Mouse (Mus musculus): ENCODE measurements around the gene Oit3.

Oit3 gene

DNA sequence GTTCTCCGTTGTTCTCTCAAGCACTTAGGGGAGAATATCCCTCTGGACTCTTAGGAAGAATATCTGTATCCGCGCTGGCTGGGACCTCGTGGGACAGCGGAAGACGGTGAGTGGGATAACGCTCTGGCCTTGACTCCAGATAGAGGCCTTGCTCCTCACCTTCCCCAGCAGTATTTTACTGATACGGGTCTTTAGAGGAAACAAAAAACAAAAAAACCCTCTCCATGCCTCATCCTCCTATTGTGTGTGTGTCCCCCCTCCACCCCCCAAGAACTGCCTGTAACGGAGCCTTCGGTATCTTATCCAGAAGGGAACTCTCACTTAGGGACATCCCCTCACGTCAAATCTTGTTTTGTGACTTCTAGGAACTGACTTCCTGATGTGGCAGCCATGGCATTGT, at the start of gene Oit3:
Gene Oit3 (minus strand): TSS at position 44 of the 400 bp plus-strand sequence.
- DNase-seq (ENCODE audit: extremely low read depth, insufficient read length, low spot score) = no peak

DNA sequence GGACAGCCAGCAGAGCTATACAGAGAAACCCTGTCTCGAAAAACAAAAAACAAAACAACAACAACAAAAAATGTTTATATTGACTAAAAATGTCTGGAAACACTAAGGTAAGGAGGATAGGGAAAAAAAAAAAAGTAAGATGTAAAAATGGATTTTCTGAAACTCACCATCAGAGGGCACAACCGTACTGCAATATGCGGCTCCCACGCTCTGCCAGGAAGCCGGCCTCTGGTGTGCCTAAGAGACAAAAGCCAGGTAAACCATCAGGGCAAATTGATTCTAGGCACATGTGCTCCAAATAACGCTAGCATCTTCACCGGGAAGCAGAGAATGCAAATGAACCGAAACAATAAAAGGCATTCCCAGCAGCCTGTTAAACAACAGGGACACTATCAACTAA, 49.3 kb upstream of the Oit3 start:
- no peak for DNase-seq (ENCODE audit: extremely low read depth, insufficient read length, low spot score)

DNA sequence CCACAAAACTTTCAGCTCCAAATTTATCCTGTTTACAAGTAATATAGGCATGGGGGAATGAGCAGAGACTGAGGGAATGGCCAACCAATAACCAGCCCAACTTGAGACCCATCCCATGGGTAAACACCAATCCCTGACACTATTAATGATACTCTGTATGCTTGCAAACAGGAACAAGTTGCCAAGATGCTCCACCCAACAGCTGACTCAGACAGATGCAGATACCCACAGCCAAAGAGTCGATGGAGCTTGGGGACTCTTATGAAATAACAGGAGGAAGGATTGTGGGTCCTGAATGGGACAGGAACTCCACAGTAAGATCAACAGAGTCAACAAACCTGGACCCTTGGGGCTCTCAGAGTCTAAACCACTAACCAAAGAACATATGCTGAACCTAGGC, 47.8 kb upstream of the Oit3 start:
- no peak for DNase-seq (ENCODE audit: extremely low read depth, insufficient read length, low spot score)

DNA sequence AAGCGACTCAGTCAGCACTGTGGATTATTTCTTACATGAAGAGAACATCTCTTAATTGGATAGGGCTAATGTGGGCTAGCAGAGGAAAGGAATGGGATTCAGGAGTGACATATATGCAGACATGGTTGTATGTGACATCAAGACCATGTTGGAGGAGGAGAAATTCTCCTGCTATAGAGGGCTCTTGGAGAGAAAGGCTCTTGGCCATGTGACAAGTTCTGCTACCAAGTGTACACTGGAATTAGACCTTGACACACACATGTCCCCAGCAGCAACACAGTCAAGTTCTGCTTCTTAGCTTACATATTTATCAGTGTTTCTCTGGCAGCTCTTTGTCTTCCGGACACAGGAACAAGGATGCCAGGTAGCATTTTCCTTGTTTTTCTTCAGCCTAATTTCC, 45.8 kb upstream of the Oit3 start:
- DNase-seq (ENCODE audit: extremely low read depth, insufficient read length, low spot score) = no peak

DNA sequence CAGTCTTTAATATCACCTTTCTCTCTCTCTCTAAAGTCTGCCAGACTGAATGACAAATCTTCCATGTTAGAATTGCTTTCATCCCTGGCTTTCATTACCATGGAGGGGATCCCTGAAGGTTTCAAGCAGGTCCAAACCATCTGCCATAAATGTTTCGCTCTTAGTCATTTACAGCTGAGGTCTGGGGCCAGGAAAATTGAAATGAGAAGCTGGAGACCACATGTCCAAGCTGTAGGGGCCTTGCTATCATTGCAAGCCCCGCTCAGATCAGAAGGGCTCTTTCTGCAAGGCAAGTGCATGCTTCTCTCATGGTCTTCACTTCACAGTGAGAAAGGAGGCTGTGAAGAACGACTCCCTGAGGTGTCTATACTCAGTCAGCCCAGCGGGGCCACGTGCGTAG, 42.7 kb upstream of the Oit3 start:
- no peak for DNase-seq (ENCODE audit: extremely low read depth, insufficient read length, low spot score)

DNA sequence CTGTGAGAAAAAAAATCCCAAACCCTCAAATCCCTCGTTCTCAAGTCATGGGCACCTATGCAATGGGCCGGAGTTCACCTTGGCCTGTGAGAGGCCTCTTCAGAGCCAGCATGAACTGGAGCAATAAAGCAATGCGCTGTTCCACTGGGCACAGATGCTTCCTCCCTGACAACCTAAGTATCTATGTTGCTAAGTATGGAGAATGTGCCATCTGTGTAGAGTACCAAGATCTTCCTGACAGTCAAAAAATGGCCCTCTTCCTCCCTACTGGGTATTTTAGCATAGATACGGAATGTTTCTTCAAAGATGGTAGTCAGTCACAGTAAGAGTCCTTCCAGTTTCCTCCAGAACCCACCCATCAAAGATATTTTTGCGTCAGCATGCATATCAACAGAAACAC, 39.8 kb upstream of the Oit3 start:
- no peak for DNase-seq (ENCODE audit: extremely low read depth, insufficient read length, low spot score)

DNA sequence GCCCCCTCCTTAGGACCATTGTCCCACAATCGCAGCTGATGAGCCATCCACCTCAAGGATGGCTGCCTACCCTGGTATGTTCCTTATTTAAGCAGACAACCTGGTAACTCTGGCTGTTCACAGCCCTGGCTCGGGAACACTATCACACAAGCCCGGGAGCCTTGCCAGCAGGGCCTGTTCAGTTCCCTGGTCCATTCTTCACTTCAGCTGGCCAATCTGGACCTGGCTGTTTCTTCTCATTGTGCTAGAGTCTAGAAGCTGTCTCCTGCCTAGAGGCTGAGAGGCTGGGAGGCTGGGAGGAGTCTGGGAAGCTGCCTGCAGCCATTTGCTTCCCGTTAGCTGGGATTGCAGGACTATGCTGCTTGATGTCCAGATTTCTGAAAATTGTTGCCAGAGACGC, 28.9 kb upstream of the Oit3 start:
- DNase-seq (ENCODE audit: extremely low read depth, insufficient read length, low spot score) = no peak

DNA sequence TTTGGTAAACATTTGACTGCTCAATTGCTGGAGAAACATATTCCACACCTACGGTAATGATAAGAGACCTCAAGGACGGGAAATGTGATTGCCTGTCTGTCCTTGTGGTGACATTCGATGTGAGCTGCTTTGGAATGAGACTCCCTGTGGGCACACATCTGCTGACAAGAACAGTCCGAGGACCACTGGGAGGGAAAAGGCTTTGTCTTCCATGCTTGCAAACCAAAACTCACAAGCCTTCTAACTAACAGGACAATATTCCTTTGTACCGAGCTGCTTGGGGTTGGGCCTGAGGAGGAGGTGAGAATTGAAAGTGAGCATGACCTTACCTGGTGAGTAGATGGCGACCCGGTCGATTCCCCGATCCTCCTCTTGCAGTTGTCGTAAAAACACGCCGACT, 25.7 kb upstream of the Oit3 start:
- DNase-seq (ENCODE audit: extremely low read depth, insufficient read length, low spot score) = no peak

DNA sequence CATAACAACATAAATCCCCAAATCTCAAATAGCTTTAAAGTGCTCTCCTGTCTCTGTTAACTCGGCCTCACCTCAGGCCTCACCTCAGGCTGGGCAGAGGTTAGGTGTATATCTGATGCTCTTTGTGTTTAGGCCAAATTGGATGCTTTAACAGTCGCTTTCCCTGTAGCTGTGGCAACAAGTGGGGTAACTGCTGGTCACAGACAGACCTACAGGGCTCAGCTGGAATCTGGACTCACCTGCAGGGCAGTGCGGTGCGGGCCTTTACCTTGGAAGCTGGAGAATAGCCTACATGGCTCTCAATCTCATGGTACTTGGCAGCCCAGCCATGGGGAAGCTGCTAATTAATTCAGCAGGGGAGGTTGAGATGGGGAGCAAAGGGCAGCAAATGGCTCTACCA, 25.0 kb upstream of the Oit3 start:
- no peak for DNase-seq (ENCODE audit: extremely low read depth, insufficient read length, low spot score)

DNA sequence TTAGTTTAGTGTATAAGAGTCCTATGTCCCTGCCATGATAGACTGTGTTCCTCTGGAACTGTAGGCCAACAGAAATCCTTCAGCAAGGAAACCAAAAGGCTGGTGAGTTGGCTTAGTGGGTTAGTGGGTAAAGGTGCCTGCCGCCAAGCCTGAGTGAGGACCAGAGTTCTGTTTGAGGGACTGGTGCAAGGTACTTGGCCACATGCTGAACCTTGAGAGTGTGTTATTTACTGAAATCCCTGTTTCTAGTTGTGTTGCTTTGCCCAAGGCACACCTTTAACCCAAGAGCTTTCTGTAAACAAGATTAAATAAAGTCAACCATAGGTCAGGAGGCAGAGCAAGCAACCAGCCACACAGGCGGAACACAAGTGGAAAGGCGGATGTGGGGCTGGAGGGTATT, 24.0 kb upstream of the Oit3 start:
- DNase-seq (ENCODE audit: extremely low read depth, insufficient read length, low spot score) = no peak

DNA sequence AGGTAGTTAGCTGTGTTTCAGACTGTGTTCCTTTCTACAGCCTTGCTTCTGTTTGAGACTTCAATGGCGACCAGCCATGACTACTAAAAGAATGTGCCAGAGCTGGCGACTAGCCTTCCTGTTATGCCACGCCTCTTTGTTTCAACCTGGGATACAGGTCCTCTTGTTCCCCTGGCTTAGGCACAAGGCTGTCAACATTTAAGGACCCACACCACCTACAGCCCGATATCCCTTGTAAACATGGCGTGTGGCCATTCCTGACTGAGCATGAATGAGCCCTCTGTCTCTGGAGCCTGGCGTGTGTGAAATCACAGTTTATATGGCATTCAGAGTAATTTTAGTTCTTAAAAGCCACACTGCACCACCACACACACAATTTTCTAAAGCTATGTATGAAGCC, 20.7 kb upstream of the Oit3 start:
- DNase-seq (ENCODE audit: extremely low read depth, insufficient read length, low spot score) = no peak

DNA sequence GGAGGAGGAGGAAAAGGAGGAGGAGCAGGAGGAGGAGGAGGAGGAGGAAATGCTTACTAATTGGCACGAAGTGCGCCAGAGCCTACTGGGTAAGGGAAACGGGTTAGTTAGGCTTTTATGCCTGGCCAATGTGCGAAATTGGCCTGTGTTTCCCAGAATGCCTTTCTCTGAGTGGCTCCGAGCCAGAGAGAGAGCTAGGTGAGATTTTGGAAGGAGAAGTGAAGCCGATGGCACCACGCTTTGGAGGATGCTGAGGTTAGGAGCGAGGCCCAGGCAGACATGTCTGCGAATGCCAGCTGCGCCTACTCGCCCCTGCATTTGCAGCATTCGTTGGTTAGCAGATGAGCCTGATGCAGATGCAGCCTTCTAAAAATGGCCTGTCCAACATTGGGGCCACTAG, 18.2 kb upstream of the Oit3 start:
- DNase-seq (ENCODE audit: extremely low read depth, insufficient read length, low spot score) = no peak

DNA sequence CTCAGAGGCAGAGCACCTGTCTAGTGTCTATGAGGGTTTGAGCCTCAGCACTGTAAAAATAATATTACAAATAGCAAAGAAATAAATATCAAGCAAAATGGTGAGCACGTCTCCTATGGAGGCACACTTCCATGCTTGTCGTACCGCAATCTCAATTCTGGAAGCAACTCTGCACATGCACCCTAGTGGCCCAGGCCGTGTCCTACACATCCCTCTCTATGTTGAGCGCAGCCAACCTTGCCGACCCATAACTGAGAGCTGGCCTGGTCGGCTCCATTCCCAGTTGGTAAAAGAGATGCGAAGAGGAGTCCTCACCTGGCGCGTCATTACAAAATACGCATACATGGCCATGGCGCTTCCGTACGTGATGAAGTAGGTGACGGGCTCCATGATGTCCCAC, 13.1 kb upstream of the Oit3 start:
- DNase-seq (ENCODE audit: extremely low read depth, insufficient read length, low spot score) = no peak

DNA sequence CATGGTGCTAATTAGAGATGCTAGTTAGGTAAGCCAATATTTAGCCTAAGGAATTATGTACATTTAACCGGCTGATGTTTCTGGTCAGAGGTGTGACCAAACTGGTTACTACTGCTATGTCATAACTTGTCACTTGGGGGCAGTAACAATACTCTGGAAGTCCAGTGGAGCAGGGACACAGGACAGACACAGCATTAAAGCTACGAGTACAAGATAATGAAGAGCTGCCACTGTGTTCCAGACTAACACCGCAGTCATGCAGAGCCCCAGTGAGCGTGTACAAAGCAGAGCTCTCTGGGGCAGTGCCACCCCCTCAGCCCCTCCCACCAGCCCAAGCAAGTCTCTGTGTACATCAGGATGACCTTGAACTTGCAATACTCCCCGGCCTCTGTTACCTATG, 10.3 kb upstream of the Oit3 start:
- DNase-seq (ENCODE audit: extremely low read depth, insufficient read length, low spot score) = peak; percentile 43

DNA sequence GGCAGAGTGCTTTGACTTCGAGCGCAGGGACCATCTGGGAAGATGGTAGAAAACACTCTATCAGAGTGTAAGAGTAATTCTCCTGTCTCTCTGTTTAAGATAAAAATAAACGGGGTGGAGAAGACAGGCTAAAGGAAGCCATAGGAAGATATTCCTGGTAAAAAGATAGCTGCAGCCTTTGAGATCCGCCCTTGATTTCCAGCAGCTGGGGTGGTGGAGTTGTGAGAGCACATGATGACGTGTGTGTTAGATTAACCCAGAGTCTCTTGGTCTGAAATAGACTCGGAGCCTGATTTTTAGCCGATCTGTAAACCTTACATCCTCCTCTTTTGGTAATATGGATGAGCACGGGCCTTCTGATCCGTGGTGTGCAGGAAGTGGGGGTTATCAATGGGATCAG, 6.0 kb upstream of the Oit3 start:
- no peak for DNase-seq (ENCODE audit: extremely low read depth, insufficient read length, low spot score)

DNA sequence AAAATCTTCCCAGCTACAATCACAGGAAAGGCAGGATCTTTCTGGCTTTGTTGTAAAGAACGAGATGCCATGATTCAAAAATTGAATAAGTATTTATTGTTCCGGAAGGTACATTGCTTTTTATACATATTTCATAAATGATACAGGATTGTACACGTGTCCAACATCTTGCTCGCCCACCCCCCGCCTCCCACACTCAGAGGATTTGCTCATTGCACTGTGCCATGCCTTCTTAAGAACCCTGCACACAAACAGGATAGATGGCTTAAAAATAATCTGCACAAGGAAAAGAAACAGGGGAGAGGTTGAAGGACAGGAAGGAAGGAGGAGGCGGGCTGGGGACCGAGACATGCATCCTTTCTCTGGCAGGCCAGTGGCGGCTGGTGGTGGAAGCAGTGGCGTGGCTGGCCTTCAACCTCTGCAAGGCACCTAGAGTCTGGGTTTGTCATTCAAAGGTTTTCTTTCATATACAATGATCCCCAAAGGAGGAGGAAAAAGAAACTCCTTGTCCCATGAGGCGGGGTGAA, 5.4 kb upstream of the Oit3 start:
- no peak for DNase-seq (ENCODE audit: extremely low read depth, insufficient read length, low spot score)

DNA sequence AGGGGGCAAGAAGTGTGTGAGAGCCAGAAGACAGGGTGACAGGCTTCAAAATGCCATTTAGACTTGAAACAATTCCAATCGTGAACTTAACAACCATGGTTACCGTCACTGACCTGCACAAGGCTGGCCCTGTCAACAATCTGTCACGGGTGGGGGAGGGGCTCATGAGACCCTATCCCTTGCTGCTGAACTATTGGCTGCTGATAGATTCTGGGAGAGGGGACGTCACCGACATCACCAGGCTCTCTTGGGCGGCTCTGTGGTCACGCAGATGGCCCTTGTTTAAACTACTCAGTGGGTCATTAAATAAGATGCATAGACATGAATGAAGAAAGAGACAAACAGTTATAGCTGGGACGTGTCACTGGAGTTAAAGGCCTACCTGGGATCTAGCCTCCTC, 3.1 kb upstream of the Oit3 start:
- DNase-seq (ENCODE audit: extremely low read depth, insufficient read length, low spot score) = no peak

DNA sequence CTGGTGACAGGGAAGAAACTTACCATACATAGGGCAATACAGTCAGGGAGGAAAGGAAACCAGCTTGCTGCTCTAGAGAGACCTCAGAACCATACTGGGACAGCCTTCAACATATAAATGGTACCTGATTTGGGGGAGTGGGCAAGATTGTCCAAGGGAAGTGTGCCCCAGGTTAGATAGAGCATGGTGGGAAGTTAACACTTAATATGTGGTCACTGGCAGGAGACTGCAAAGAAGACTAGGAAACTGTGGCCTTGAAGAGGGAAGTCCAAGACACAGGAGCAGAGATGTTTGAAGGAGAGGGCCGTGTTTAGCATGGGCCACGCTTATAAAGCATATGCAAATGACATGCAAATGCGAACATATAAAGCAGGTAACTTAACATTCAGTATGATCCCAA, 2.5 kb upstream of the Oit3 start:
- no peak for DNase-seq (ENCODE audit: extremely low read depth, insufficient read length, low spot score)

DNA sequence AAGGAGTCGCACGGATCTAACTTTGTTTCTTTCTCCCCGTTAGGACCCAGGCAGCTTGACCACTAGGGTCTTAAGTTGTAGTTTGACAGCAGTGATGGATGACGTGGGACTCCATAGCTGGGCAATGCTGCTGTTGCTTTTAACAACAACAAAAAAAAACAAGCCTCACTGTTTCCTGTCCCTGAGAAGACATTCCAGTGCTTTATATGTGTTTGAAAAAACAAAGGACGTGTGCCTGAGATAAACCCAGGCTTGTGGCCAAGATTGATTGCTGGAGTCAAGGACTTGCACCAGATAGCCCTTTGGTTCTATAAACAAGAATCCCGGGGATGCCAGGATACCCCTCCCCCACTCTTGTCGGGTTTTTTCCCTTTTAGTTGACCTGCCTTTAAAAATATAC, 1.6 kb upstream of the Oit3 start:
- no peak for DNase-seq (ENCODE audit: extremely low read depth, insufficient read length, low spot score)

DNA sequence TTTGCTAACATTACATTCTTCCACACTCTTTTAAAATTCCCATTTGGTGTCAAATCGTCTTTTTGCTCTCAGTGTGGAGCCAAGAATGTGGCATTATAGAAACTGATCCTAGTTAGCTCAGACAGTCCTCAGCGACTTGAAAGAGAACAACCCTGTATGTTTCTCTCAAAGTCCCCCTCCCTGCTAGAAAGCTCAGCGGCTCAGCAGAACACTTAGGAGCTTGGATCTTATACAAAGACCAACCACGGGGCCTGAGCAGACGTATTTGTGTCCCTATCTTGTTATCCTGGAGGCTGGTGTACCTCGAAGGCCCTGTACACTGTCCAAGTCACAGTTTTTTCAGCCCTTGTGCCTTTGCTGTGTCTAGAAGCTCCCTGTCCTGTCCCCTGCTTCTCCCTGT, 1.4 kb downstream of the Oit3 start:
- DNase-seq (ENCODE audit: extremely low read depth, insufficient read length, low spot score) = no peak

DNA sequence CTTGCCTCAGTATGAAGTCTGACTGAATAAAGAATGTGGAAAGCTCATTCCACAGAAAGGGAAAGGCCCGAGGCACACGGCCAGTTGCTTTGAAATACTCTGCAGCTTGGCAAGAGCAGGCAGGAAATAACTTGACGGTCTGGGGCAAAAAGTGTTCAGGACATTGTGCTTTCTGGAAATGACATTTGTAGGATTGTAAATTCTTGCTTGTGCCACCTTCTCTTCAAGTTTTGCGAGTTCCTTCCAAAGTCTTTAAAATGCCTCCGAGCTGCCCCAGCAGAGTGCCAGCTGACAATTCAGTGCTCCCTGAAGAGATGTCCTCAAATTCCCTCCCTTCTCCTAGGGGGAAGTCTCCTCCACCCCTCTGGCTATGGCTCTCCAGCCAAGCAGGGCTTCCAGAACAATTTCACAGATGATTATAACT, 2.1 kb downstream of the Oit3 start:
- no peak for DNase-seq (ENCODE audit: extremely low read depth, insufficient read length, low spot score)

DNA sequence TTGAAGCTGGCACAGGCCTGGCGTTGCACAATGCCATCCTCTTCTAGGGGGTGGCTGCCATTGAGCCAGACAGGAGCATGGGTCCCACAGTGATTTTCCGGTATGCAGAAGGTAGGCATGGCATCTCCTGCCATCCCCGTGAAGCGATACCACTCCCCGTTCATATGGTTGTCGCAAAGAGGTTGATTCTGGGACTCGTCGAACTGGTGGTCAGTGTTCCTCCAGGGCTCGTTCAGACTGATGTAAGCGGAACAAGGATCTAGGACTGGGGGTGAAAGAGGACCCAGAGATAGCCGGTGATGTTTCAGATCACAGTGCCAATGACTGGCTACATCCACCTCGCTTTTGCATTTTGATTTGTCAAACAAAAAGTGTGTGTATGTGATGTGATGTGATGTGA, 2.9 kb downstream of the Oit3 start:
- DNase-seq (ENCODE audit: extremely low read depth, insufficient read length, low spot score) = no peak

DNA sequence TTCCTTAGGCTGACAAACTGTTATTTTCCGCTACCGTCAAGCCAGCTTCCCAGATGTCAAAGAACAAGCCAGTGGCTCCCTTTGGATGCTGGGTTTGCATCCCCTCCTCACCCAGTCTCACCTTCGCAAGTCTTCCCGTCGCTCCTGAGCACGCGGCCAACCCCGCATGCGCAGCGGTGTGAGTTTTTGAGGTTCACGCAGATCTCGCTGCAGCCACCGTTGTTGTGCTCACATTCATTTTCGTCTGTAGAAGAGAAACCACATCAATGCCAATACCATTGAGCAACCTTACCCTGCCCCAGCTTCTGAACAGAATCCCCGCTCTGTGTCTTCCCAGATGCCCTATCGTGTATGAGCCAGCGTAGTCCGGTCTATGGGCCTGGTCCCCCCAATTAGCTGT, 5.8 kb downstream of the Oit3 start:
- no peak for DNase-seq (ENCODE audit: extremely low read depth, insufficient read length, low spot score)
